ENCODE assay signal across 11 mouse cellular contexts in the genomic region with DNA sequence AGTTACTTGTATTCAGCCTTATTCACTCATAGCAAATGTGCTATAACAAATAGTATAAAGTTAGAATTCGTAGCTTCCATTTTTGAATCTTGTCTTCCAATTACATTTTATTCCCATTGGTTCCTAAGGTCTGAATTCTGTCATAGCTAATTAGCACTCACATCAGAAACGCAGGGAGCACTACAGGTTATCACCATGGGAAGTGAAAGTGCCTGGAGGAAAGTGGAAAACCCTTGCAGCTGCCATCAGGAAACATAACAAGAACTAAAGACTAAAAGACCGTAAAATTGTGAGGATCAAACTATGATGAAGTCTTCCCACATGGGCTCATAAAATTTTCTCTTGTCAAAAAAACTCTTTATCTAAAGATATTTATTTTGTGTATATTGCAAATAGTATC.
A peak's percentile ranks its signal among the peaks of the same experiment; 100 is the strongest.
DNase-seq lines count a peak whose midpoint lies in the region; TF ChIP-seq lines count a peak whose summit lies in the region.
"Had no signal": no experiment of that assay in that cellular context is flagged by ENCODE, and none has a peak within 500 bp of the region (broad histone marks: within the 10 kb centered on the region; RNA-seq: fewer than 3 reads in every experiment).

No protein-coding gene starts in this region.

- TF ChIP-seq CTCF in brain, embryonic 14.5 days (IDR thresholded peaks at IDR 0.05; ENCODE audit: borderline replicate concordance, extremely low read depth, insufficient read depth, insufficient read length): no peak

- peak; percentile 37 to 55 for DNase-seq in cerebellum, postnatal 10 days
- no peak for DNase-seq in cerebellum, adult 11-12 months
- DNase-seq in left cerebral cortex, postnatal 4 days: peak; percentile 2
- DNase-seq in left cerebral cortex, adult 8-10 months (ENCODE audit: low spot score in 2 of 2): no peak
- DNase-seq in brain, embryonic 14.5 days (ENCODE audit: low read depth): peak; percentile 42
- DNase-seq in retina, postnatal 1 day: peak; percentile 21
- DNase-seq in layer of hippocampus, adult 9-10 months (ENCODE audit: low spot score): no peak
- DNase-seq: adrenal gland, adult 2 months; adrenal gland, postnatal 25 days; gastrocnemius, adult 2 months; gastrocnemius, postnatal 25 days had no signal

- no peak for TF ChIP-seq POLR2A in brain, embryonic 14.5 days (IDR thresholded peaks at IDR 0.05; ENCODE audit: borderline replicate concordance, extremely low read depth, insufficient read depth, insufficient read length, poor library complexity, severe bottlenecking)

- intact Hi-C loops in left cerebral cortex, postnatal 4 days (cut with DNase I): no loop called here

Comparison
In these comparisons a context has a peak if more than half of its experiments do, and no peak if none do; other contexts are left out.
1. DNase-seq: peak in cerebellum, postnatal 10 days (2 of 2), left cerebral cortex, postnatal 4 days (single experiment), brain, embryonic 14.5 days (single experiment) and retina, postnatal 1 day (single experiment); none in cerebellum, adult 11-12 months (single experiment), left cerebral cortex, adult 8-10 months (0 of 2) and layer of hippocampus, adult 9-10 months (single experiment).